ENCODE assay signal across 9 mouse cellular contexts in the genomic region with DNA sequence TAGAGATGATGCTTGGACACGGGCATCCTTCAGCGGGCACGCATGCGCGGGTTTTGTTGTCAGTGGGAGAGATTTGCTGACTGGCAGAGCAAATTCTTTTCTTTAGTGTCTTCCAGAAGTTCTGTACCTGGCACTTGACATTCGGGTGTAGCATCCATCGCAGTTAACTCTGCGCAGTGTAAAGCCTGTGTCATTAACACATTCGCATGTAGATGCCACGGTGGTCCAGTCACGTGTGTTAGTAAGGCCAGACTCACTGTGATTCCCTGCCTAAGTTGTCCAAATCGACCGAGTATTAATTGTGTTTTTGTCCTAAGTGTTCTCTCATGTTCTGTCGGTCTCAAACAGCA. TPM values are rescaled to one million over a fixed set of nuclear protein-coding genes. Genes with fewer than 3 reads are reported as not detected.
DNase-seq lines count a peak whose midpoint lies in the region; ATAC-seq and TF ChIP-seq lines count a peak whose summit lies in the region.
"Not testable (repeated sequence)": the region's sequence is repeated elsewhere in the genome, so short reads cannot be mapped to it uniquely, and the experiment has no call there.
"Had no signal": no experiment of that assay in that cellular context is flagged by ENCODE, and none has a peak within 500 bp of the region (broad histone marks: within the 10 kb centered on the region; RNA-seq: fewer than 3 reads in every experiment).

No protein-coding gene starts in this region.

- peak overlapping the region; percentile 44 for H3K4me2 ChIP-seq in embryonic facial prominence, embryonic 12.5 days (replicated peaks)
- H3K4me2 ChIP-seq in hindbrain, embryonic 14.5 days (replicated peaks) = peak overlapping the region; percentile 49
- H3K4me2 ChIP-seq in liver, postnatal 0 days (ENCODE audit: low read depth, low read length) = peak overlapping the region; percentile 58
- peak overlapping the region; percentile 50 for H3K4me2 ChIP-seq in midbrain, embryonic 16.5 days (ENCODE audit: low read length)
- H3K4me2 ChIP-seq in stomach, embryonic 16.5 days (ENCODE audit: low read depth, low read length) = peak overlapping the region; percentile 51

- H3K4me3 ChIP-seq in E14TG2a.4 (replicated peaks; ENCODE audit: low read length) = peak overlapping the region; percentile 84
- peak overlapping the region; percentile 48 for H3K4me3 ChIP-seq in embryonic facial prominence, embryonic 12.5 days
- peak overlapping the region; percentile 71 for H3K4me3 ChIP-seq in gastrocnemius, adult 2 months
- peak overlapping the region; percentile 43 for H3K4me3 ChIP-seq in hindbrain, embryonic 14.5 days (replicated peaks; ENCODE audit: low read length)
- H3K4me3 ChIP-seq in left cerebral cortex, adult 2 months = peak overlapping the region; percentile 54
- peak overlapping the region; percentile 46 for H3K4me3 ChIP-seq in liver, postnatal 0 days (ENCODE audit: low read depth, low read length)
- H3K4me3 ChIP-seq in midbrain, embryonic 16.5 days (ENCODE audit: low read depth, low read length) = peak overlapping the region; percentile 44
- peak overlapping the region; percentile 55 for H3K4me3 ChIP-seq in stomach, embryonic 16.5 days (replicated peaks; ENCODE audit: low read length)

- DNase-seq in gastrocnemius, adult 2 months; hindbrain, embryonic 14.5 days (ENCODE audit: low spot score); left cerebral cortex, adult 2 months (ENCODE audit: extremely low spot score in 1 of 2, low spot score in 2 of 2); liver, postnatal 0 days: not testable (repeated sequence)

- not testable (repeated sequence) for TF ChIP-seq EP300 in liver, postnatal 0 days (IDR thresholded peaks at IDR 0.05; ENCODE audit: low read depth)

- intact Hi-C loops in gastrocnemius, adult 2 months (cut with DNase I); left cerebral cortex, adult 2 months (cut with DNase I): not testable (repeated sequence)

- TF ChIP-seq CTCF in E14TG2a.4 (conservative IDR thresholded peaks at IDR 0.05; ENCODE audit: low read length); gastrocnemius, adult 2 months (IDR thresholded peaks at IDR 0.05); left cerebral cortex, adult 2 months (IDR thresholded peaks at IDR 0.05); liver, postnatal 0 days (IDR thresholded peaks at IDR 0.05; ENCODE audit: low read depth): not testable (repeated sequence)

- WGBS in embryonic facial prominence, embryonic 12.5 days = 27% methylated on average over 14 of the region's 14 CpGs
- 28% methylated on average over 12 of the region's 14 CpGs for WGBS in hindbrain, embryonic 14.5 days
- 15% methylated on average over 14 of the region's 14 CpGs for WGBS in liver, postnatal 0 days (ENCODE audit: insufficient replicate concordance)
- 24% methylated on average over 11 of the region's 14 CpGs for WGBS in midbrain, embryonic 16.5 days
- WGBS in stomach, embryonic 16.5 days = 20% methylated on average over 14 of the region's 14 CpGs

- H3K9ac ChIP-seq in embryonic facial prominence, embryonic 12.5 days = 0 out of 2 replicates have a peak overlapping the region, but pooled peaks have one; percentile 53
- H3K9ac ChIP-seq in hindbrain, embryonic 14.5 days = peak overlapping the region; percentile 64
- not testable (repeated sequence) for H3K9ac ChIP-seq in liver, postnatal 0 days (replicated peaks)
- H3K9ac ChIP-seq in midbrain, embryonic 16.5 days (ENCODE audit: low read depth, low read length) = peak overlapping the region; percentile 20; the same call in 1 of the 2 replicates
- H3K9ac ChIP-seq in stomach, embryonic 16.5 days (ENCODE audit: low read length) = peak overlapping the region; percentile 70

- not testable (repeated sequence) for H3K4me1 ChIP-seq in E14TG2a.4 (replicated peaks; ENCODE audit: low read depth, low read length); embryonic facial prominence, embryonic 12.5 days; hindbrain, embryonic 14.5 days (replicated peaks; ENCODE audit: control insufficient read depth, insufficient read depth, low read length); liver, postnatal 0 days (ENCODE audit: insufficient read depth); midbrain, embryonic 16.5 days (ENCODE audit: control insufficient read depth, insufficient read depth, low read length); stomach, embryonic 16.5 days (ENCODE audit: control insufficient read depth, insufficient read depth, low read length)

- H3K36me3 ChIP-seq in E14TG2a.4 (ENCODE audit: insufficient read depth, low read length); embryonic facial prominence, embryonic 12.5 days; hindbrain, embryonic 14.5 days (replicated peaks; ENCODE audit: control insufficient read depth, insufficient read depth); liver, postnatal 0 days (replicated peaks; ENCODE audit: insufficient read depth, low read length); midbrain, embryonic 16.5 days (ENCODE audit: control insufficient read depth, insufficient read depth, low read length); stomach, embryonic 16.5 days (ENCODE audit: control insufficient read depth, insufficient read depth, low read length): not testable (repeated sequence)

- not testable (repeated sequence) for ATAC-seq in embryonic facial prominence, embryonic 12.5 days (ENCODE audit: insufficient number of reproducible peaks, insufficient read depth, low FRiP score, low TSS enrichment); hindbrain, embryonic 14.5 days (ENCODE audit: low FRiP score); liver, postnatal 0 days; stomach, embryonic 16.5 days (ENCODE audit: insufficient read depth, low FRiP score)
- peak; percentile 59; the same call in 1 of the 2 replicates for ATAC-seq in midbrain, embryonic 16.5 days

- H3K9me3 ChIP-seq in E14TG2a.4 (ENCODE audit: low read length); hindbrain, embryonic 14.5 days (ENCODE audit: control insufficient read depth, low read length); liver, postnatal 0 days (ENCODE audit: low read length); midbrain, embryonic 16.5 days (replicated peaks; ENCODE audit: control insufficient read depth, low read length, poor library complexity, severe bottlenecking); stomach, embryonic 16.5 days (replicated peaks; ENCODE audit: control insufficient read depth, low read length): not testable (repeated sequence)
- peaks cover 12% of the 10 kb centered on the region for H3K9me3 ChIP-seq in embryonic facial prominence, embryonic 12.5 days

- 0 out of 2 replicates have a peak overlapping the region, but pooled peaks have one; percentile 76 for H3K27ac ChIP-seq in embryonic facial prominence, embryonic 12.5 days
- H3K27ac ChIP-seq in gastrocnemius, adult 2 months; liver, postnatal 0 days (ENCODE audit: low read depth): not testable (repeated sequence)
- H3K27ac ChIP-seq in hindbrain, embryonic 14.5 days = peak overlapping the region; percentile 87
- peak overlapping the region; percentile 4; the same call in 1 of the 2 replicates for H3K27ac ChIP-seq in left cerebral cortex, adult 2 months
- peak overlapping the region; percentile 83; the same call in 1 of the 2 replicates for H3K27ac ChIP-seq in midbrain, embryonic 16.5 days (ENCODE audit: low read length)
- peak overlapping the region; percentile 74; the same call in 1 of the 2 replicates for H3K27ac ChIP-seq in stomach, embryonic 16.5 days (ENCODE audit: low read length)

- H3K27me3 ChIP-seq in E14TG2a.4 (ENCODE audit: insufficient read depth, low read length); embryonic facial prominence, embryonic 12.5 days; hindbrain, embryonic 14.5 days (ENCODE audit: control insufficient read depth, insufficient read depth, low read length); liver, postnatal 0 days (ENCODE audit: insufficient read depth, low read length); midbrain, embryonic 16.5 days (ENCODE audit: control insufficient read depth, insufficient read depth, low read depth, low read length); stomach, embryonic 16.5 days (ENCODE audit: control insufficient read depth, insufficient read depth, low read length): not testable (repeated sequence)

RNA-seq across cellular contexts. Expression of a gene that starts 0.4 kb away (rescaled TPM):
- 6.8 and 7.3 TPM in 2 replicates for polyA plus RNA-seq in embryonic facial prominence, embryonic 12.5 days (2016; fragmentation: Nextera tagmentation; extraction: Ambion mirVana)
- 1 to 10 TPM in 1 of 2 experiments, under 1 TPM in 1; 0.59 to 1.1 TPM for total RNA-seq in gastrocnemius, adult 2 months (2021)
- 9.1 and 9.8 TPM in 2 replicates for polyA plus RNA-seq in hindbrain, embryonic 14.5 days (2014; fragmentation: Nextera tagmentation; extraction: Ambion mirVana)
- 1 to 10 TPM; 7.4 to 8.8 TPM for total RNA-seq in left cerebral cortex, adult 2 months (2021)
- polyA plus RNA-seq in liver, postnatal 0 days (2015; fragmentation: Nextera tagmentation; extraction: Ambion mirVana) = 0.34 and 0.45 TPM in 2 replicates
- polyA plus RNA-seq in midbrain, embryonic 16.5 days (2015; fragmentation: Nextera tagmentation; extraction: Ambion mirVana) = 6.5 and 7.5 TPM in 2 replicates
- 3.5 and 4.1 TPM in 2 replicates for polyA plus RNA-seq in stomach, embryonic 16.5 days (2015; fragmentation: Nextera tagmentation; extraction: Ambion mirVana)
- total RNA-seq: megakaryocyte-erythroid progenitor cell, adult 5-6 weeks had no signal

RNA-seq across cellular contexts. Expression of a gene that starts 35.7 kb away (rescaled TPM):
- polyA plus RNA-seq in embryonic facial prominence, embryonic 12.5 days (2016; fragmentation: Nextera tagmentation; extraction: Ambion mirVana) = 17.5 TPM in 2 replicates
- total RNA-seq in gastrocnemius, adult 2 months (2021) = 1 to 10 TPM; 1.6 to 1.9 TPM
- polyA plus RNA-seq in hindbrain, embryonic 14.5 days (2014; fragmentation: Nextera tagmentation; extraction: Ambion mirVana) = 12.1 and 12.9 TPM in 2 replicates
- 10 to 100 TPM; 10.7 to 11.5 TPM for total RNA-seq in left cerebral cortex, adult 2 months (2021)
- polyA plus RNA-seq in liver, postnatal 0 days (2015; fragmentation: Nextera tagmentation; extraction: Ambion mirVana) = 1.7 and 1.9 TPM in 2 replicates
- polyA plus RNA-seq in midbrain, embryonic 16.5 days (2015; fragmentation: Nextera tagmentation; extraction: Ambion mirVana) = 16.2 and 17.4 TPM in 2 replicates
- 12.1 and 12.2 TPM in 2 replicates for polyA plus RNA-seq in stomach, embryonic 16.5 days (2015; fragmentation: Nextera tagmentation; extraction: Ambion mirVana)

RNA-seq across cellular contexts. Expression of a gene that starts 44.2 kb away (rescaled TPM):
- 6.8 and 7.8 TPM in 2 replicates for polyA plus RNA-seq in embryonic facial prominence, embryonic 12.5 days (2016; fragmentation: Nextera tagmentation; extraction: Ambion mirVana)
- total RNA-seq in gastrocnemius, adult 2 months (2021) = under 1 TPM; 0.67 to 0.77 TPM
- polyA plus RNA-seq in hindbrain, embryonic 14.5 days (2014; fragmentation: Nextera tagmentation; extraction: Ambion mirVana) = 9.5 and 10.5 TPM in 2 replicates
- total RNA-seq in left cerebral cortex, adult 2 months (2021) = 10 to 100 TPM in 1 of 2 experiments, 1 to 10 TPM in 1; 8.0 to 10.1 TPM
- polyA plus RNA-seq in liver, postnatal 0 days (2015; fragmentation: Nextera tagmentation; extraction: Ambion mirVana) = 1.1 and 1.8 TPM in 2 replicates
- 9.8 and 11.0 TPM in 2 replicates for polyA plus RNA-seq in midbrain, embryonic 16.5 days (2015; fragmentation: Nextera tagmentation; extraction: Ambion mirVana)
- polyA plus RNA-seq in stomach, embryonic 16.5 days (2015; fragmentation: Nextera tagmentation; extraction: Ambion mirVana) = 4.4 and 5.3 TPM in 2 replicates
